Mouse (Mus musculus) liver, embryonic 16.5 days (tissue): ENCODE data around the gene Lrch3. TPM values are rescaled to one million over a fixed set of nuclear protein-coding genes. Genes with fewer than 3 reads are reported as not detected.
"Not testable (repeated sequence)": the region's sequence is repeated elsewhere in the genome, so short reads cannot be mapped to it uniquely, and the experiment has no call there.

Source experiments
- ATAC-seq: fragments of 200-750 bp; cut with Nextera tagmentation; 2 replicates; pipeline ENCODE4 v1.8.0; 2017; ENCODE audit warnings: low read depth, mild to moderate bottlenecking, moderate number of reproducible peaks, moderate library complexity
- H3K27ac ChIP-seq: fragments of 300-500 bp; sonication (generic); 2 replicates; pipeline ENCODE4 v1.5.1; 2014; ENCODE audit warnings: mild to moderate bottlenecking, low read length
- H3K27me3 ChIP-seq: fragments of 300-500 bp; sonication (generic); 2 replicates; pipeline ENCODE4 v1.6.1; 2014; ENCODE audit warnings: low read depth, low read length, mixed read lengths; ENCODE audit not compliant: control insufficient read depth, insufficient read depth
- H3K36me3 ChIP-seq: fragments of 300-500 bp; sonication (generic); 2 replicates; pipeline ENCODE4 v1.6.1; 2014; ENCODE audit warnings: mild to moderate bottlenecking; ENCODE audit not compliant: control insufficient read depth, insufficient read depth
- H3K4me1 ChIP-seq: fragments of 300-500 bp; sonication (generic); 2 replicates; pipeline ENCODE4 v1.6.1; 2014; ENCODE audit warnings: low read depth, low read length, mixed read lengths; ENCODE audit not compliant: control insufficient read depth
- H3K4me2 ChIP-seq: fragments of 300-500 bp; sonication (generic); 2 replicates; pipeline ENCODE4 v1.6.1; 2014; ENCODE audit warnings: low read depth, low read length, mixed read lengths
- H3K4me3 ChIP-seq: fragments of 300-500 bp; sonication (generic); 2 replicates; pipeline ENCODE4 v1.5.1; 2014; ENCODE audit warnings: low read depth, mild to moderate bottlenecking, low read length
- H3K9ac ChIP-seq: fragments of 300-500 bp; sonication (generic); 2 replicates; pipeline ENCODE4 v1.6.1; 2014; ENCODE audit warnings: low read depth, low read length
- H3K9me3 ChIP-seq: fragments of 300-500 bp; sonication (generic); replicated peaks from 2 replicates; pipeline ENCODE4 v1.6.1; 2016; ENCODE audit warnings: low read length; ENCODE audit not compliant: control insufficient read depth
- WGBS: fragments of 180-500 bp; shearing (Covaris S2); extraction: QIAGEN DNeasy Blood & Tissue Kit; methylation state at CpG from one replicate; pipeline ENCODE4 v1.1.7; 2014; ENCODE audit not compliant: insufficient replicate concordance; 5-methylcytosine and 5-hydroxymethylcytosine counted together
- polyA plus RNA-seq: library from polyadenylated mRNA; unstranded; fragments of >200 nt; fragmentation: Nextera tagmentation; extraction: Ambion mirVana; gene quantifications from 2 replicates; pipeline ENCODE4 v1.2.1, GENCODE M21; 2015

The Lrch3 gene
- polyA plus RNA-seq, 1 experiment from 2014 or later, result 5.1 TPM

- ATAC-seq, result no peak
- 53% methylated on average over 3 of the region's 3 CpGs for WGBS
- H3K4me3 ChIP-seq, result no peak overlapping the region
- no peaks in the 10 kb centered on the region for H3K9me3 ChIP-seq
- H3K27ac ChIP-seq, result no peak overlapping the region
- H3K4me1 ChIP-seq, result no peaks in the 10 kb centered on the region
- H3K9ac ChIP-seq, result no peak overlapping the region
- peaks cover 5% of the 10 kb centered on the region; the same call in 1 of the 2 replicates for H3K36me3 ChIP-seq
- H3K27me3 ChIP-seq, result no peaks in the 10 kb centered on the region
- H3K4me2 ChIP-seq, result no peak overlapping the region
Observed at GRCm38 (mm10) chr16:32902051-32902428, 11.9 kb upstream of the Lrch3 start.

- Histone ChIP-seq H3K9ac (no peak overlapping the region), H3K36me3 (0 out of 2 replicates have a peak, but pooled peaks cover 2% of the 10 kb centered on the region), H3K27me3 (no peaks in the 10 kb centered on the region), H3K4me1 (no peaks in the 10 kb centered on the region), H3K4me3 (no peak overlapping the region), H3K4me2 (no peak overlapping the region), H3K27ac (no peak overlapping the region), H3K9me3 (no peaks in the 10 kb centered on the region)
- WGBS, result 67% methylated on average over 2 of the region's 2 CpGs
- ATAC-seq, result no peak
Observed at GRCm38 (mm10) chr16:32906186-32906585, 7.7 kb upstream of the Lrch3 start.

- Histone ChIP-seq H3K27ac (no peak overlapping the region), H3K4me1 (peaks cover under 1% of the 10 kb centered on the region; the same call in 1 of the 2 replicates), H3K36me3 (0 out of 2 replicates have a peak, but pooled peaks cover 2% of the 10 kb centered on the region), H3K9ac (no peak overlapping the region), H3K4me3 (no peak overlapping the region), H3K27me3 (no peaks in the 10 kb centered on the region), H3K4me2 (no peak overlapping the region), H3K9me3 (no peaks in the 10 kb centered on the region)
- no peak for ATAC-seq
- 59% methylated on average over 8 of the region's 8 CpGs for WGBS
Observed at GRCm38 (mm10) chr16:32906727-32907126, 7.2 kb upstream of the Lrch3 start.

- Histone ChIP-seq H3K9me3 (no peaks in the 10 kb centered on the region), H3K4me3 (peak overlapping the region; percentile 97), H3K4me1 (peaks cover 13% of the 10 kb centered on the region), H3K36me3 (no peaks in the 10 kb centered on the region), H3K4me2 (peak overlapping the region; percentile 69), H3K27ac (no peak overlapping the region), H3K27me3 (no peaks in the 10 kb centered on the region), H3K9ac (peak overlapping the region; percentile 97)
- no peak for ATAC-seq
- 52% methylated on average over 7 of the region's 7 CpGs for WGBS
Observed at GRCm38 (mm10) chr16:32913212-32913611, 688 bp upstream of the Lrch3 start.

- Histone ChIP-seq H3K4me2 (peak overlapping the region; percentile 69), H3K9me3 (no peaks in the 10 kb centered on the region), H3K36me3 (no peaks in the 10 kb centered on the region), H3K9ac (no peak overlapping the region), H3K4me1 (peaks cover 13% of the 10 kb centered on the region), H3K27me3 (no peaks in the 10 kb centered on the region), H3K27ac (no peak overlapping the region), H3K4me3 (peak overlapping the region; percentile 10; the same call in 1 of the 2 replicates)
- ATAC-seq, result no peak
- 64% methylated on average over 9 of the region's 9 CpGs for WGBS
Observed at GRCm38 (mm10) chr16:32915292-32916068, 1.6 kb downstream of the Lrch3 start.

- H3K4me1 ChIP-seq, H3K36me3 ChIP-seq, H3K4me3 ChIP-seq, H3K27me3 ChIP-seq, ATAC-seq, H3K4me2 ChIP-seq, H3K9me3 ChIP-seq, H3K27ac ChIP-seq, H3K9ac ChIP-seq: not testable (repeated sequence)
- 82% methylated on average over 9 of the region's 9 CpGs for WGBS
Observed at GRCm38 (mm10) chr16:32926629-32927028, 12.7 kb downstream of the Lrch3 start.

- 80% methylated on average over 8 of the region's 8 CpGs for WGBS
Observed at GRCm38 (mm10) chr16:32927044-32927443, 13.1 kb downstream of the Lrch3 start.

GRCm38 (mm10) chr16:32929918-32930317 is 16.0 kb downstream of the Lrch3 start:
- Histone ChIP-seq H3K36me3 (no peaks in the 10 kb centered on the region), H3K9ac (no peak overlapping the region), H3K9me3 (no peaks in the 10 kb centered on the region), H3K27ac (no peak overlapping the region), H3K4me2 (no peak overlapping the region), H3K27me3 (no peaks in the 10 kb centered on the region), H3K4me3 (no peak overlapping the region), H3K4me1 (peaks cover 3% of the 10 kb centered on the region; the same call in 1 of the 2 replicates)
- WGBS, result 80% methylated on average over 2 of the region's 2 CpGs
- no peak for ATAC-seq

More at GRCm38 (mm10) chr16:32927044-32927443, 13.1 kb downstream of the Lrch3 start:
- Histone ChIP-seq H3K4me1 (no peaks in the 10 kb centered on the region), H3K9me3 (no peaks in the 10 kb centered on the region), H3K9ac (no peak overlapping the region), H3K4me2 (no peak overlapping the region), H3K4me3 (no peak overlapping the region), H3K27ac (no peak overlapping the region), H3K27me3 (no peaks in the 10 kb centered on the region), H3K36me3 (no peaks in the 10 kb centered on the region)
- no peak for ATAC-seq

- Histone ChIP-seq H3K4me1 (peaks cover 3% of the 10 kb centered on the region; the same call in 1 of the 2 replicates), H3K4me2 (no peak overlapping the region), H3K9me3 (no peaks in the 10 kb centered on the region), H3K4me3 (no peak overlapping the region), H3K27ac (no peak overlapping the region), H3K9ac (no peak overlapping the region), H3K27me3 (no peaks in the 10 kb centered on the region), H3K36me3 (no peaks in the 10 kb centered on the region)
- WGBS, result 69% methylated on average over 2 of the region's 2 CpGs
- ATAC-seq, result no peak
Observed at GRCm38 (mm10) chr16:32934470-32934869, 20.6 kb downstream of the Lrch3 start.
